Mouse (Mus musculus) lung, postnatal 0 days (tissue): ENCODE measurements around the gene Hist3h2a.

ENCODE experiments used
- CTCF ChIP-seq: IDR thresholded peaks from 2 replicates; pipeline ENCODE4 v1.5.1; 2016; ENCODE audit warnings: antibody characterized with exemption, mild to moderate bottlenecking
- EP300 ChIP-seq: IDR thresholded peaks from 2 replicates; pipeline ENCODE4 v1.6.1; 2016; ENCODE audit warnings: antibody characterized with exemption, mild to moderate bottlenecking, control low read depth

DNA sequence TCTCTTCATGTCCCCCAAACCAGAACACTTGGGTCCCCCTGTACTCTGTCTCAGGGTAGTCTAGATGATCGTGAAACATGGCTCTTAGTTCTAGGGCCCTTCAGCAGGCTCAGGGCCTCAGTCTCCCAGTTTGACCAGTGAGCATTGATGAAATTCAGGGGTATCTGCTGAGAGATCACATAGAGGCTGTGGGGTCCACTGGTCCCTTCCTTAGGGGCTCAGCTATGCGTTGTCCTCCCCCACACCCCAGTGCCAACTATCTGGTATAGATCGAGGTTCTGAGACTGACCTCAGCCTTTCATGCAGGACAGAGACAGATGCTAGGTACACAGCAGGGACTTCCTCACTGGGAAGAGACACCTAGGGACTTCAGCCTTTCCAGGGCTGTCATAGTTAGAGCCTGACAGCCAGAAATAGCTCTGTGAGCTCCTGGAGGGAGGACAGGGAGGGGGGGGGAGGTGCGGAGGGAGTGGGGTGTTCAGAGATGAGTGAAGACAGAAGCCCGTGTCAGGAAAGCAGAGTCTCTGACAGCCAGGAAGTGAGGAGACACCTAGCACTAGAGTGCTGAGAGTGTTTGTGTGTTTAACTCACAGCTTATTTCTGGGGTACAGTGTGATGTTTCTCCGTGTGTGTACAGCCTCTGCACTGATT is 29.3 kb downstream of the Hist3h2a start:
- TF ChIP-seq CTCF (no peak), EP300 (no peak)
